Mouse (Mus musculus) gastrocnemius, postnatal 4 days (tissue): Measurements from ENCODE around the gene Cdc42se2. TPM values are rescaled to one million over a fixed set of nuclear protein-coding genes. Genes with fewer than 3 reads are reported as not detected.
A peak's percentile ranks its signal among the peaks of the same experiment; 100 is the strongest.

Experiments
- DNase-seq, 2 experiments: peaks; one replicate each; pipeline ENCODE4 v3.0.0; 2021 to 2022; ENCODE audit warnings: low spot score in 2 of 2, mixed read lengths in 2 of 2
- total RNA-seq, 2 experiments: library from RNA; stranded (reverse); gene quantifications; 2 replicates each; pipeline ENCODE4 v1.2.3; 2021

Gene Cdc42se2
- total RNA-seq, 2 experiments from 2014 or later, result 30.9 to 36.3 TPM

- DNase-seq, result no peak
These were observed 7.2 kb upstream of the Cdc42se2 start for GRCm38 (mm10) chr11:54794678-54795077.

GRCm38 (mm10) chr11:54793173-54793572 lies 5.7 kb upstream of the Cdc42se2 start:
- no peak for DNase-seq

- DNase-seq, result no peak
These were observed 4.0 kb upstream of the Cdc42se2 start for GRCm38 (mm10) chr11:54791458-54791857.

GRCm38 (mm10) chr11:54786858-54787487 lies 502 bp downstream of the Cdc42se2 start:
- DNase-seq, result peak; percentile 36 to 60

- no peak for DNase-seq
These were observed 1.9 kb downstream of the Cdc42se2 start for GRCm38 (mm10) chr11:54785566-54785965.

GRCm38 (mm10) chr11:54784436-54784835 lies 3.0 kb downstream of the Cdc42se2 start:
- DNase-seq, result no peak

GRCm38 (mm10) chr11:54782253-54782652 lies 5.2 kb downstream of the Cdc42se2 start:
- no peak for DNase-seq

GRCm38 (mm10) chr11:54779946-54780345 lies 7.5 kb downstream of the Cdc42se2 start:
- DNase-seq, result no peak

GRCm38 (mm10) chr11:54778131-54778844 lies 9.2 kb downstream of the Cdc42se2 start:
- DNase-seq, result peak in 1 of 2 experiments; percentile 28

- no peak for DNase-seq
These were observed 9.9 kb downstream of the Cdc42se2 start for GRCm38 (mm10) chr11:54777387-54778130.

GRCm38 (mm10) chr11:54776735-54777333 lies 10.6 kb downstream of the Cdc42se2 start:
- DNase-seq, result no peak

GRCm38 (mm10) chr11:54776367-54776701 lies 11.1 kb downstream of the Cdc42se2 start:
- DNase-seq, result no peak

GRCm38 (mm10) chr11:54775628-54776366 lies 11.7 kb downstream of the Cdc42se2 start:
- no peak for DNase-seq

GRCm38 (mm10) chr11:54774282-54775078 lies 13.0 kb downstream of the Cdc42se2 start:
- no peak for DNase-seq

- DNase-seq, result no peak
These were observed 15.9 kb downstream of the Cdc42se2 start for GRCm38 (mm10) chr11:54771549-54771948.

- no peak for DNase-seq
These were observed 17.6 kb downstream of the Cdc42se2 start for GRCm38 (mm10) chr11:54769843-54770242.

- DNase-seq, result no peak
These were observed 19.3 kb downstream of the Cdc42se2 start for GRCm38 (mm10) chr11:54768116-54768690.

- no peak for DNase-seq
These were observed 22.7 kb downstream of the Cdc42se2 start for GRCm38 (mm10) chr11:54764759-54765158.

GRCm38 (mm10) chr11:54764026-54764425 lies 23.4 kb downstream of the Cdc42se2 start:
- no peak for DNase-seq

- DNase-seq, result no peak
These were observed 24.7 kb downstream of the Cdc42se2 start for GRCm38 (mm10) chr11:54762735-54763134.
